Mouse (Mus musculus): ENCODE data around the gene Fbxo17.

The Fbxo17 gene

GRCm38 (mm10) chr7:28719159-28719558 is 2.6 kb downstream of the Fbxo17 start:
- DNase-seq (ENCODE audit: low spot score) = no peak

GRCm38 (mm10) chr7:28719650-28720049 is 3.0 kb downstream of the Fbxo17 start:
- DNase-seq (ENCODE audit: low spot score) = no peak

GRCm38 (mm10) chr7:28720753-28721537 is 4.3 kb downstream of the Fbxo17 start:
- DNase-seq (ENCODE audit: low spot score) = no peak

GRCm38 (mm10) chr7:28722079-28722478 is 5.5 kb downstream of the Fbxo17 start:
- no peak for DNase-seq (ENCODE audit: low spot score)

GRCm38 (mm10) chr7:28724613-28725012 is 8.0 kb downstream of the Fbxo17 start:
- DNase-seq (ENCODE audit: low spot score) = no peak

- DNase-seq (ENCODE audit: low spot score) = peak; percentile 84
Observed at GRCm38 (mm10) chr7:28726600-28726999, 10.0 kb downstream of the Fbxo17 start.

- no peak for DNase-seq (ENCODE audit: low spot score)
Observed at GRCm38 (mm10) chr7:28727649-28728340, 11.2 kb downstream of the Fbxo17 start.

GRCm38 (mm10) chr7:28732341-28733142 is 15.9 kb downstream of the Fbxo17 start:
- DNase-seq (ENCODE audit: low spot score) = peak; percentile 54

- DNase-seq (ENCODE audit: low spot score) = no peak
Observed at GRCm38 (mm10) chr7:28733211-28733610, 16.6 kb downstream of the Fbxo17 start.

GRCm38 (mm10) chr7:28735701-28736100 is 19.1 kb downstream of the Fbxo17 start:
- no peak for DNase-seq (ENCODE audit: low spot score)

GRCm38 (mm10) chr7:28739829-28740228 is 23.2 kb downstream of the Fbxo17 start:
- no peak for DNase-seq (ENCODE audit: low spot score)

GRCm38 (mm10) chr7:28740949-28741348 is 24.3 kb downstream of the Fbxo17 start:
- DNase-seq (ENCODE audit: low spot score) = no peak

GRCm38 (mm10) chr7:28741368-28741708 is 24.7 kb downstream of the Fbxo17 start:
- DNase-seq (ENCODE audit: low spot score) = peak; percentile 14

GRCm38 (mm10) chr7:28741709-28742438 is 25.3 kb downstream of the Fbxo17 start, which contains the start of the genes Mrps12 and Sars2:
TSS of gene Mrps12 (minus strand) at chr7:28741820.
TSS of gene Sars2 (plus strand) at chr7:28741992.
- DNase-seq (ENCODE audit: low spot score) = peak; percentile 93

GRCm38 (mm10) chr7:28749935-28750334 is 33.3 kb downstream of the Fbxo17 start:
- DNase-seq (ENCODE audit: low spot score) = no peak

- no peak for DNase-seq (ENCODE audit: low spot score)
Observed at GRCm38 (mm10) chr7:28756079-28756478, 39.5 kb downstream of the Fbxo17 start, which contains the start of gene Ccer2. TSS of gene Ccer2 (plus strand) at chr7:28756174.

- DNase-seq (ENCODE audit: low spot score) = no peak
Observed at GRCm38 (mm10) chr7:28758623-28759022, 42.0 kb downstream of the Fbxo17 start.

GRCm38 (mm10) chr7:28761907-28762306 is 45.3 kb downstream of the Fbxo17 start:
- no peak for DNase-seq (ENCODE audit: low spot score)

GRCm38 (mm10) chr7:28765211-28765610 is 48.6 kb downstream of the Fbxo17 start:
- no peak for DNase-seq (ENCODE audit: low spot score)

- DNase-seq (ENCODE audit: low spot score) = peak; percentile 84
Observed at GRCm38 (mm10) chr7:28766173-28766879, 49.7 kb downstream of the Fbxo17 start, which contains the start of gene Sirt2. TSS of gene Sirt2 (plus strand) at chr7:28766735.

- DNase-seq (ENCODE audit: low spot score) = no peak
Observed at GRCm38 (mm10) chr7:28766910-28767309, 50.3 kb downstream of the Fbxo17 start.
